Mouse (Mus musculus) embryonic facial prominence, embryonic 14.5 days (tissue): ENCODE data around the gene Ms4a4c. TPM values are rescaled to one million over a fixed set of nuclear protein-coding genes. Genes with fewer than 3 reads are reported as not detected.
"Not testable (repeated sequence)": the region's sequence is repeated elsewhere in the genome, so short reads cannot be mapped to it uniquely, and the experiment has no call there.

Experiments used
- ATAC-seq: fragments of 200-750 bp; cut with Nextera tagmentation; 2 replicates; pipeline ENCODE4 v1.8.0; 2017; ENCODE audit warnings: low read depth, moderate number of reproducible peaks, moderate TSS enrichment
- DNase-seq: peaks from one replicate; pipeline ENCODE4 v3.0.0-alpha.2; 2015; ENCODE audit warnings: low spot score
- H3K27ac ChIP-seq: fragments of 300-500 bp; sonication (generic); replicated peaks from 2 replicates; pipeline ENCODE4 v1.5.1; 2014; ENCODE audit warnings: low read depth, mild to moderate bottlenecking, low read length, moderate library complexity
- H3K27me3 ChIP-seq: fragments of 300-500 bp; sonication (generic); replicated peaks from 2 replicates; pipeline ENCODE4 v1.6.1; 2014; ENCODE audit warnings: low read length; ENCODE audit not compliant: control insufficient read depth, insufficient read depth
- H3K36me3 ChIP-seq: fragments of 300-500 bp; sonication (generic); 2 replicates; pipeline ENCODE4 v1.6.1; 2014; ENCODE audit warnings: low read length, mixed read lengths; ENCODE audit not compliant: control insufficient read depth, insufficient read depth
- H3K4me1 ChIP-seq: fragments of 300-500 bp; sonication (generic); 2 replicates; pipeline ENCODE4 v1.6.1; 2014; ENCODE audit warnings: antibody characterized with exemption, low read length; ENCODE audit not compliant: control insufficient read depth, insufficient read depth
- H3K4me2 ChIP-seq: fragments of 300-500 bp; sonication (generic); 2 replicates; pipeline ENCODE4 v1.6.1; 2014; ENCODE audit warnings: low read depth, mild to moderate bottlenecking, low read length, moderate library complexity, mixed read lengths
- H3K4me3 ChIP-seq: fragments of 300-500 bp; sonication (generic); 2 replicates; pipeline ENCODE4 v1.5.1; 2014; ENCODE audit warnings: low read depth, mild to moderate bottlenecking, low read length
- H3K9ac ChIP-seq: fragments of 300-500 bp; sonication (generic); 2 replicates; pipeline ENCODE4 v1.6.1; 2014; ENCODE audit warnings: low read depth, mild to moderate bottlenecking, low read length, moderate library complexity, mixed read lengths
- H3K9me3 ChIP-seq: fragments of 300-500 bp; sonication (generic); 2 replicates; pipeline ENCODE4 v1.6.1; 2016; ENCODE audit warnings: low read length; ENCODE audit not compliant: control insufficient read depth
- WGBS: fragments of 180-500 bp; shearing (Covaris S2); extraction: QIAGEN DNeasy Blood & Tissue Kit; methylation state at CpG from one replicate; pipeline ENCODE4 v1.1.7; 2014; 5-methylcytosine and 5-hydroxymethylcytosine counted together
- polyA plus RNA-seq: library from polyadenylated mRNA; unstranded; fragments of >200 nt; fragmentation: Nextera tagmentation; extraction: Ambion mirVana; gene quantifications from 2 replicates; pipeline ENCODE4 v1.2.1, GENCODE M21; 2014

Gene Ms4a4c
- polyA plus RNA-seq, 1 experiment from 2014 or later = 1.3 TPM

- Histone ChIP-seq H3K27ac (no peak overlapping the region), H3K36me3 (no peaks in the 10 kb centered on the region), H3K9ac (no peak overlapping the region), H3K4me2 (no peak overlapping the region), H3K27me3 (no peaks in the 10 kb centered on the region), H3K9me3 (no peaks in the 10 kb centered on the region), H3K4me1 (no peaks in the 10 kb centered on the region), H3K4me3 (no peak overlapping the region)
- WGBS = 75% methylated on average over 4 of the region's 4 CpGs
- no peak for ATAC-seq
- no peak for DNase-seq
These were observed 16.9 kb upstream of the Ms4a4c start for GRCm38 (mm10) chr19:11387685-11388084.

DNA sequence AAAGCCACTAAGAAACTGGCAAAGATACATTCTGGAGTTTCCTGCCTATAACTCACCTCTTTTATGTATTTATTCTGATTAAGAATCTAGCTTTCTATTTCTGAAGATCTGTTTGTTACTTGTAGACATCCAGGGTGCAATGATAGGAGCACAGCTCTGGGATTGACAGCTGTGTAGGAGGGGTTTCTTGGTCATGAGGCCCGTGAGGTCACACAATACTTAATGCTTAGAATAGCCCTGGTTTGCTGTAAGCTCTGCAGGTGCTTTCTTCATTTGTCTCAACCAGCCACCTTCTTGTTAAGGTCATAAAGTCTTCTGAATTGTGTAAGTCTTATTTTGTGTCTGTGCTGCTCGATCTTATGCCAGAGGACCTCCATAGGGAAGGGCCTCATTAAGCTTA lies 15.6 kb upstream of the Ms4a4c start:
- H3K9ac ChIP-seq = no peak overlapping the region
- DNase-seq (no peak), ATAC-seq (no peak)
- H3K4me2 ChIP-seq = no peak overlapping the region
- H3K4me3 ChIP-seq = no peak overlapping the region
- H3K36me3 ChIP-seq = no peaks in the 10 kb centered on the region
- H3K27ac ChIP-seq = no peak overlapping the region
- no peaks in the 10 kb centered on the region for H3K27me3 ChIP-seq
- H3K9me3 ChIP-seq = no peaks in the 10 kb centered on the region
- no peaks in the 10 kb centered on the region for H3K4me1 ChIP-seq
- WGBS = 68% methylated on average over 2 of the region's 2 CpGs

GRCm38 (mm10) chr19:11395769-11396168 lies 8.8 kb upstream of the Ms4a4c start:
- Histone ChIP-seq H3K4me3 (no peak overlapping the region), H3K27ac (no peak overlapping the region), H3K9me3 (no peaks in the 10 kb centered on the region), H3K9ac (no peak overlapping the region), H3K36me3 (no peaks in the 10 kb centered on the region), H3K4me2 (no peak overlapping the region), H3K4me1 (no peaks in the 10 kb centered on the region), H3K27me3 (no peaks in the 10 kb centered on the region)
- ATAC-seq = no peak
- no peak for DNase-seq

GRCm38 (mm10) chr19:11407428-11407827 lies 2.9 kb downstream of the Ms4a4c start:
- H3K9me3 ChIP-seq = no peaks in the 10 kb centered on the region
- no peaks in the 10 kb centered on the region for H3K4me1 ChIP-seq
- no peaks in the 10 kb centered on the region for H3K27me3 ChIP-seq
- ATAC-seq (no peak), DNase-seq (no peak)
- H3K4me3 ChIP-seq = no peak overlapping the region
- no peaks in the 10 kb centered on the region for H3K36me3 ChIP-seq
- no peak overlapping the region for H3K27ac ChIP-seq
- H3K4me2 ChIP-seq = no peak overlapping the region
- H3K9ac ChIP-seq = no peak overlapping the region

DNA sequence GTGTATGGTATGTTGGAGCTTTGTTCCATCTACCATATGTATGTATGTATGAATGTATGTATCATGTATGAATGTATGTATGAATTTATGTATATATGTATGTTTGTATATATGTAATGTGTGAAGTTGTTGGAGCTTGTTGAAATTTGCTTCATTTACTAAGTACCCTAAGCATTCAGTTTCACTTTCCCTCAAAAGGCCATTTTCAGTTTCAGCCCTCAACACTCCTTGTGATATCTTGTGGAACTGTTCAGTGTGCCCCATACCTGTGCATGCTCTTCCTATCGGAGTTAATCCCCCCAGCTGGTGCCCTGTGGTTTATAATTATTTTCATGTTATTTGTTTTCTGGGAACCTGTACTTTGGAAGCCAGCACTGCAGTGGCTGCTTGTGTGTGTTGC lies 4.0 kb downstream of the Ms4a4c start:
- Histone ChIP-seq H3K9me3 (no peaks in the 10 kb centered on the region), H3K27ac (no peak overlapping the region), H3K4me3 (no peak overlapping the region), H3K36me3 (no peaks in the 10 kb centered on the region), H3K27me3 (no peaks in the 10 kb centered on the region), H3K9ac (no peak overlapping the region), H3K4me1 (no peaks in the 10 kb centered on the region), H3K4me2 (no peak overlapping the region)
- WGBS = 79% methylated on average over 1 of the region's 1 CpGs
- ATAC-seq (no peak), DNase-seq (no peak)

DNA sequence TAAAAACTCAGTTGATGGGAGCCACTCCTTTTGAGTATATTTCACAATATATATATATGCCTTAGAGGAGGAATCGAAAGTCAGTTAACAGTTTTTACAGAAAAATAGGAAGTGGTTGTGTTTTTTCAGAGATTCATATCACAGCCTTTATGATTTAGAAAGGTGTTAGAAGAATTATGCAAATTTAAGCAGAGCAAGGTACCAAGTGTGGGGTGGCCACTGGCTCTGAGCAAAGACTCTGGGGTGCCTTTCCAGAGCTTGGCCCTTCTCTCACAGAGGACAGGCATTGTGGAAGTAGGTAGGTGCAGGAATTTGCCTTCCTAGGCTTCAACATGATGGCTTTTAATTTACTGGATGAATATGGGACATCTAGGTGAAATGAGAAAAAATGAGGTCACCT lies 7.1 kb downstream of the Ms4a4c start:
- Histone ChIP-seq H3K27me3 (no peaks in the 10 kb centered on the region), H3K4me2 (no peak overlapping the region), H3K36me3 (no peaks in the 10 kb centered on the region), H3K9ac (no peak overlapping the region), H3K9me3 (no peaks in the 10 kb centered on the region), H3K27ac (no peak overlapping the region), H3K4me1 (no peaks in the 10 kb centered on the region), H3K4me3 (no peak overlapping the region)
- no peak for ATAC-seq
- DNase-seq = no peak
- 85% methylated on average over 1 of the region's 1 CpGs for WGBS

- ATAC-seq = no peak
These were observed 9.5 kb downstream of the Ms4a4c start for GRCm38 (mm10) chr19:11414084-11414483.

GRCm38 (mm10) chr19:11415581-11415980 lies 11.0 kb downstream of the Ms4a4c start:
- Histone ChIP-seq H3K36me3 (no peaks in the 10 kb centered on the region), H3K27ac (no peak overlapping the region), H3K4me1 (no peaks in the 10 kb centered on the region), H3K9ac (no peak overlapping the region), H3K4me3 (no peak overlapping the region), H3K4me2 (no peak overlapping the region), H3K27me3 (no peaks in the 10 kb centered on the region), H3K9me3 (no peaks in the 10 kb centered on the region)
- WGBS = 72% methylated on average over 3 of the region's 3 CpGs
- DNase-seq = no peak
- ATAC-seq = no peak

More at GRCm38 (mm10) chr19:11414084-11414483, 9.5 kb downstream of the Ms4a4c start:
- Histone ChIP-seq H3K27me3 (no peaks in the 10 kb centered on the region), H3K9me3 (no peaks in the 10 kb centered on the region), H3K27ac (no peak overlapping the region), H3K4me1 (no peaks in the 10 kb centered on the region), H3K36me3 (no peaks in the 10 kb centered on the region), H3K4me2 (no peak overlapping the region), H3K4me3 (no peak overlapping the region), H3K9ac (no peak overlapping the region)
- DNase-seq = no peak
- WGBS = 92% methylated on average over 1 of the region's 1 CpGs

DNA sequence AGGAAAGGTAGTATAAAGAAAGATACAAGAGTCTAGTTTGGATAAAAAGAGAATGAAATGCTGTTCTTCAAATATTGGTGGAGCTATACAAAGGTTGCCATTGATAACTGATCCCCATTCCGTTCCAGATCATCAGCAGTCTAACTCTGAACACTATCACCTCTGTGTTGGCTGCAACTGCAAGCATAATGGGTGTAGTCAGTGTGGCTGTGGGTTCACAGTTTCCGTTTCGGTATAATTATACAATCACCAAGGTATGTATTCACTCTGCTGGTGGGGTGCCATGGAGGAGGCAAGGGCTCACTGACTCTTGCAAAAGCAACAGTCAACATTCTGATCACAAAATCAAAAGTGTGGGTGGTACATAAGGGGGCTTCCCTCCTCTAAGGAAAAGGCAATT lies 14.3 kb downstream of the Ms4a4c start:
- DNase-seq, H3K9ac ChIP-seq, H3K4me1 ChIP-seq, H3K4me2 ChIP-seq, H3K27ac ChIP-seq, H3K36me3 ChIP-seq, H3K4me3 ChIP-seq, H3K27me3 ChIP-seq, H3K9me3 ChIP-seq, ATAC-seq: not testable (repeated sequence)
- 50% methylated on average over 1 of the region's 3 CpGs for WGBS
